Mouse (Mus musculus) liver (tissue): Measurements from ENCODE around the gene Ctla2b.
"Not testable (repeated sequence)": the region's sequence is repeated elsewhere in the genome, so short reads cannot be mapped to it uniquely, and the experiment has no call there.

ENCODE experiments used
- DNase-seq: peaks from one replicate; pipeline ENCODE4 v3.0.0-alpha.2; 2020; ENCODE audit warnings: mixed read lengths

Gene Ctla2b

DNA sequence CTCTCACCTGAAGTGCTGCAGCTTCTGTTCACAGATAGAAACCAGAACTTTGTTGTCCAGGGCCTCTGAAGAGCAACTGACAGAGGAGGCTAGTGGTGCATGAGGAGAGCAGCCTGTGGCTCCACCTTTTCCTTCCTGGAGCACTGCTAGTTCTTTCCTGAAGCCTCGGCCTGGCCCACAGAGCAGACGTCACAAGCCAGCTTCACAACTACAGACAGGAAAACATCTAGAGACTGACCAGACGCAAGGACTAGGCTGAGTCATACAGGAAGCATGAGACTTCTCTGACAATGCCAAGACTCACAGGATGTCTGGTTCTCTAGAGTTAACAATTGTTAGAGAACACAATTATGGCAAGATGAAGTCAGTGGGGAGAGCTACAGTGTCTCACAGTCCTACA, at the start of gene Ctla2b:
TSS of gene Ctla2b (minus strand) at position 120 of the 400 bp plus-strand sequence.
- peak; percentile 40 for DNase-seq

DNA sequence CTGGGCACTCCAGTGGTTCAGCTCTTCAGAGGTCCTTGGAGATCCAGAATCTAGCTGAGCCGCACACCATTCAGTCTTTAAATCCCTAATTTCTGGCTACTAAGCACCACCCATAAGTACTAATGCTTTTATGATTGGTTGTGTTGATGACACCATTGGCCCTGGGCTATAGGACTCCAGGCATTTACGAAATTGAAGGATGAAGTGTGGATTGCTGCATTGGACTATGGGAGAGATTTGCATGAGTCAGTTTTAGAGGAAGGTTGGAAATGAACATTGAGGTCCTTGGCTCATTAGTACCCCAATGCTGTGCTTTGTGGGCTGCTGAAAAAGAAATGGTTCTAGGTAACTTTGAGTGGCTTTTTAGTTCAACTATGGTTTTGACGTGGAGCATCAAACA, 44.6 kb upstream of the Ctla2b start, which contains the start of gene Tpbpa:
TSS of gene Tpbpa (minus strand) at position 101 of the 400 bp plus-strand sequence.
- not testable (repeated sequence) for DNase-seq

- DNase-seq, result peak; percentile 32
These were observed 39.3 kb upstream of the Ctla2b start, which contains the start of the genes Gm49391 and Ctla2a for GRCm38 (mm10) chr13:60936500-60936901. Gene Gm49391 (minus strand): TSS chr13:60936571. Gene Ctla2a (minus strand): TSS chr13:60936625.

DNA sequence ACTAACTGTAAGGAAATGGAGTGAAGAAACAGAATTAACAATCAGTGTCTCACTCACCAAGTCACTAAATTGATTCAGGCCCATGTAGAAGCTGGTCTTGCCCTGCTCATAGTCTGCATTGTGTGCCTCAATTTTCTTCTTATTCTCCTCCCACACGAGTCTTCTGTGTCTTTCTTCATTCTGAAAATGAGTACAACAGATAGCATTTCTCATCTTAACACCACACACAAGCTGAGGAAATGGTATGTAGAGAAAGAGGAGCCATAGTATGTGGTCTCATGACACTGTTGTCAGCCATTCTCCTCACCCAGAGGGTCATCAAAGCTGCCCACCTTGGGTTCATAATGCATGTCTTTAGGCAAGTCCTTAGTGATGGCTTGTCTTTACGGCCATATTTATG, 38.2 kb upstream of the Ctla2b start, which contains the start of gene Gm49393:
TSS of gene Gm49393 (minus strand) at position 101 of the 400 bp plus-strand sequence.
- not testable (repeated sequence) for DNase-seq

DNA sequence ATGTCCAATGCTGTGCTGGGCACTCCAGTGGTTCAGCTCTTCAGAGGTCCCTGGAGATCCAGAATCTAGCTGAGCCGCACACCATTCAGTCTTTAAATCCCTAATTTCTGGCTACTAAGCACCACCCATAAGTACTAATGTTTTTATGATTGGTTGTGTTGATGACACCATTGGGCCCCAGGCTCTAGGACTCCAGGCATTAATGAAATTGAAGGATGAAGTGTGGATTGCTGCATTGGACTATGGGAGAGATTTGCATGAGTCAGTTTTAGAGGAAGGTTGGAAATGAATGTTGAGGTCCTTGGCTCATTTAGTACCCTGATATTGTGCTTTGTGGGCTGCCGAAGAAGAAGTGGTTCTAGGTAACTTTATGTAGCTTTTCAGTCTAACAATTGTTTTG, 7.5 kb upstream of the Ctla2b start, which contains the start of gene Tpbpb:
TSS of gene Tpbpb (minus strand) at position 101 of the 400 bp plus-strand sequence.
- DNase-seq, result not testable (repeated sequence)

GRCm38 (mm10) chr13:60896794-60897193, 453 bp downstream of the Ctla2b start, which contains the start of gene Gm49392:
Gene Gm49392 (minus strand): TSS chr13:60896894.
- DNase-seq, result not testable (repeated sequence)

DNA sequence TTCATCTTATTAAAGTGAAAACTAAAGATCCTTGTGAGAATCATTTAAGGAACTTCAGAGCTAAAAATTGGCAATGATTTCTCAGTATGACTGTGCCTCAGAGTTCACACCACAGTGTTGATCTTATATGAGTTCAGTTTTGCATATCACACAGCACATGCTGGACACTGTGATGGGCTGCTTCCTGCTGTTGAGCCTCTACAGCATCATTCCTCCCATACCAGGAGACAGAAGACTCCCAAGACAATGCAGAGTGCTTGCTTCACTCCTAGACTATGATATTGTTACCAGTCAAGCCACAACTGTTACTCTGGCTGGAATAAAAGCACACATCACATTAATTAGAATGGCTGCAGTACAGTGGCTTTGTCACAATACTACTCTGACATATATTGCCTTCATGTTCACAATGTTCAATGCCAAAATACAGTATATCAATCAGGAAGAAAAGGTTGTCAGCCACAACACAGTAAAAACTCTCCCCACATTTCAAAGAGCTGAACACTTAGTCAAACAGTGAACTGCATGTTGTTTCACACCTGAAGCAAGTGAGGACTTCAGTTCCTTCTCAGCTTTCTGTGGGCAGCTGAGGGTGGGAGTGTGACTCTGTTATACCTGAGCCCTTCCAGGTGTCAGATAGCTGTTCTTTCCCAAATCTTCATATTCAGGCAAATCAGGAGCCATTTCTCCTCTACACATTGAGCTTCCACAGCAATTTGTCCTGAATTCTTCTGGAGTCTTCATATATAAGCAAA, 1.7 kb downstream of the Ctla2b start:
- no peak for DNase-seq

DNA sequence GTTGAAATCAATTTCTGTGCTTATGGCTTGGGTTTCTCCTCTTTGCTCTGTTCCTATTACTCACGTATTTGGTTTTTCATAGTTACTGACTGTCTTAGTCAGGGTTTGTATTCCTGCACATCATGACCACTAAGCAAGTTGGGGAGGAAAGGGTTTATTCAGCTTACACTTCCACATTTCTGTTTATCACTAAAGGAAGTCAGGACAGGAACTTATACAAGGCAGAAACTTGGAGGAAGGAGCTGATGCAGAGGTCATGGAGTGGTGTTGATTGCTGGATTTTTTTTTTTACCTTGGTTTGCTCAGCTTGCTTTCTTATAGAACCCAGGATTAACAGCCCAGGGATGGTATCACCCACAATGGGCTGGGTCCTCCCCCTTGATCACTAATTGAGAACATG, 4.9 kb downstream of the Ctla2b start:
- DNase-seq, result no peak

GRCm38 (mm10) chr13:60864281-60864680, 33.0 kb downstream of the Ctla2b start, which contains the start of gene 4930486L24Rik:
Gene 4930486L24Rik (minus strand): TSS chr13:60864475.
- DNase-seq, result no peak

DNA sequence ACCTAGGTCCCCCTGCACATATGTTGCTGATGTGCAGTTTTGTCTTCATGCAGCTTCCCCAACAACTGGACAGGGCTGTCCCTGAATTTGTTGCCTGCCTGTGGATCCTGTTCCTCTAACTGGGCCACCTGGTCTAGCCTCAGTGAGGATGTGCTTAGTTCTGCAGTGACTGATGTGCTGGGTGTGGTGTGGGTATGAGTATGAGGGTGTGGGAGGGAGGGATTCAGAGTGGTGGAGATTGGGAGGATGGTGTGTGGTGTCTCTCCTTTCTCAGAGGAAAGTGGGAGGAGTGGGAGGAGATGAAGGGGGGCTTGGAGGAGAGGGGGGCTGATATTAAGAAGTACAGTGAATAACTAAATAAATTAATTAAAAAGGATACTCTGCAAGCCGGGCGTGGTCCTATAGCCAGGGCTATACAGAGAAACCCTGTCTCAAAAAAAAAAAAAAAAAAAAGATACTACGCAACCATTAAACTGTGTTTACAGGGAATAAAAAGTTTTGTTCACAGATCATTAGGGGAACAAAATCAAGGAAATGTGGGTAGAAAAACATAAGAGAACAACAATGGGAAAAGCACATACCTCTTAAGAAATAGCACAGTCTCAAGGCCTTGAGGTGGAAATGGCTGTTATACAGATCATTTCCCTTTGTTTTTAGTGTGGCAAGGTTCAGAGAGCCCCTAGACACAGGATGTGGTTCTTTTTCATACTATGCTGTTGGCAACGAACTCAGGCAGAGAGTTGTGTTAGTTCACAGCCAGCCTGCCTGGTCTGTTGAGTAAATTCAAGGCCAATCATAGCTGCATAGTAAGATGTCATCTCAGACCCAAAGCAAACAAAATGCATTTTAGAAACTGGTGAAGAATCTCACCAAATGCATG, 48.8 kb downstream of the Ctla2b start:
- DNase-seq, result no peak
